Mouse (Mus musculus) kidney, postnatal 14 days (tissue): Measurements from ENCODE around the gene Pex6.
"Not testable (repeated sequence)": the region's sequence is repeated elsewhere in the genome, so short reads cannot be mapped to it uniquely, and the experiment has no call there.

Experiments
- DNase-seq: peaks from one replicate; pipeline ENCODE4 v3.0.0; 2022; ENCODE audit warnings: mixed read lengths

The Pex6 gene

GRCm38 (mm10) chr17:46741305-46741704 lies 30.0 kb downstream of the Pex6 start:
- DNase-seq = no peak

- DNase-seq = no peak
Observed at GRCm38 (mm10) chr17:46742986-46743385, 31.7 kb downstream of the Pex6 start.

- DNase-seq = no peak
Observed at GRCm38 (mm10) chr17:46745506-46745905, 34.2 kb downstream of the Pex6 start.

- no peak for DNase-seq
Observed at GRCm38 (mm10) chr17:46747234-46747633, 36.0 kb downstream of the Pex6 start.

GRCm38 (mm10) chr17:46747806-46748205 lies 36.5 kb downstream of the Pex6 start:
- DNase-seq = no peak

- DNase-seq = no peak
Observed at GRCm38 (mm10) chr17:46749282-46749681, 38.0 kb downstream of the Pex6 start.

- no peak for DNase-seq
Observed at GRCm38 (mm10) chr17:46750580-46750979, 39.3 kb downstream of the Pex6 start.

GRCm38 (mm10) chr17:46751056-46751793 lies 40.0 kb downstream of the Pex6 start:
- no peak for DNase-seq

- peak; percentile 99 for DNase-seq
Observed at GRCm38 (mm10) chr17:46751794-46752556, 40.7 kb downstream of the Pex6 start, which contains the start of gene Cnpy3. TSS of gene Cnpy3 (minus strand) at chr17:46752214.

GRCm38 (mm10) chr17:46758753-46759152 lies 47.5 kb downstream of the Pex6 start:
- DNase-seq = no peak

GRCm38 (mm10) chr17:46763544-46763943 lies 52.3 kb downstream of the Pex6 start, which contains the start of gene Ptcra:
TSS of gene Ptcra (minus strand) at chr17:46763712.
- no peak for DNase-seq

- DNase-seq = not testable (repeated sequence)
Observed at GRCm38 (mm10) chr17:46764916-46765315, 53.7 kb downstream of the Pex6 start.

GRCm38 (mm10) chr17:46767868-46768267 lies 56.6 kb downstream of the Pex6 start:
- peak; percentile 34 for DNase-seq

- DNase-seq = no peak
Observed at GRCm38 (mm10) chr17:46770546-46770945, 59.3 kb downstream of the Pex6 start.

- DNase-seq = no peak
Observed at GRCm38 (mm10) chr17:46771025-46771424, 59.8 kb downstream of the Pex6 start.

GRCm38 (mm10) chr17:46771616-46772015 lies 60.4 kb downstream of the Pex6 start:
- DNase-seq = peak; percentile 20

GRCm38 (mm10) chr17:46772038-46772403 lies 60.8 kb downstream of the Pex6 start:
- no peak for DNase-seq

- DNase-seq = peak; percentile 88
Observed at GRCm38 (mm10) chr17:46772404-46773277, 61.4 kb downstream of the Pex6 start, which contains the start of gene 2310039H08Rik. TSS of gene 2310039H08Rik (plus strand) at chr17:46772635.

- peak; percentile 15 for DNase-seq
Observed at GRCm38 (mm10) chr17:46773278-46774130, 62.2 kb downstream of the Pex6 start.

- no peak for DNase-seq
Observed at GRCm38 (mm10) chr17:46774131-46774472, 62.8 kb downstream of the Pex6 start.

- no peak for DNase-seq
Observed at GRCm38 (mm10) chr17:46775070-46775469, 63.8 kb downstream of the Pex6 start.
